Mouse (Mus musculus): ENCODE data around the gene Tgif2. TPM values are rescaled to one million over a fixed set of nuclear protein-coding genes. Genes with fewer than 3 reads are reported as not detected.
"Not testable (repeated sequence)": the region's sequence is repeated elsewhere in the genome, so short reads cannot be mapped to it uniquely, and the experiment has no call there.

Gene Tgif2
- total RNA-seq, 2 experiments from 2014 or later = 0.77 to 1.4 TPM

- H3K27ac ChIP-seq = no peak overlapping the region
- no peak overlapping the region for H3K4me3 ChIP-seq
- no peak for TF ChIP-seq CTCF (conservative IDR thresholded peaks at IDR 0.05)
- no peak for DNase-seq (ENCODE audit: low spot score in 2 of 2)
These were observed 48.7 kb downstream of the Tgif2 start for GRCm38 (mm10) chr2:156888490-156888889.

DNA sequence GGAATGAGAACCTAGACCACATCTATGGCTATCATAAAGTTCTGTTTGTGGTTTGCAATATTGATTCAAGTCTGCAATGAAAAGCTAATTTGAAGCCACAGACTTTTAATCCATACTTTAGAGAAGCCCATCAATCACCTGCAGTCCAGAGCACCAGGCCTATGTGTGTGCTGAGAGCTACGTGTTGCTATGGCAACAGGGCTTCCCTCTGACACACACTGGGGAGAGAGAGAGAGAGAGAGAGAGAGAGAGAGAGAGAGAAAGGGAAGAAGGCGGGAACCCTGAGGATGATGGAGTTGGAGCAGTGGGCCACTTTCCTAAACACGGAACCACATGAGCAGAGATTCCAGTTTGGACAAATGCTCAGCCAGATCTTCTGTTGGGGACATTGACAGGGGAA is 52.4 kb downstream of the Tgif2 start:
- Histone ChIP-seq H3K27ac (no peak overlapping the region), H3K4me3 (no peak overlapping the region)
- no peak for DNase-seq (ENCODE audit: low spot score in 2 of 2)
- no peak for TF ChIP-seq CTCF (conservative IDR thresholded peaks at IDR 0.05)

- no peak overlapping the region for H3K27ac ChIP-seq
- H3K4me3 ChIP-seq = no peak overlapping the region
- DNase-seq (ENCODE audit: low spot score in 2 of 2) = no peak
- TF ChIP-seq CTCF (conservative IDR thresholded peaks at IDR 0.05) = no peak
These were observed 53.0 kb downstream of the Tgif2 start for GRCm38 (mm10) chr2:156892821-156893220.

- no peak for TF ChIP-seq CTCF (conservative IDR thresholded peaks at IDR 0.05)
- H3K4me3 ChIP-seq = no peak overlapping the region
- no peak overlapping the region for H3K27ac ChIP-seq
- DNase-seq (ENCODE audit: low spot score in 2 of 2) = no peak
These were observed 54.9 kb downstream of the Tgif2 start for GRCm38 (mm10) chr2:156894496-156895265.

- Histone ChIP-seq H3K4me3 (no peak overlapping the region), H3K27ac (peak overlapping the region; percentile 86; the same call in 1 of the 2 replicates)
- TF ChIP-seq CTCF (conservative IDR thresholded peaks at IDR 0.05) = no peak
- DNase-seq (ENCODE audit: low spot score in 2 of 2) = no peak
These were observed 56.6 kb downstream of the Tgif2 start for GRCm38 (mm10) chr2:156896384-156896914.

DNA sequence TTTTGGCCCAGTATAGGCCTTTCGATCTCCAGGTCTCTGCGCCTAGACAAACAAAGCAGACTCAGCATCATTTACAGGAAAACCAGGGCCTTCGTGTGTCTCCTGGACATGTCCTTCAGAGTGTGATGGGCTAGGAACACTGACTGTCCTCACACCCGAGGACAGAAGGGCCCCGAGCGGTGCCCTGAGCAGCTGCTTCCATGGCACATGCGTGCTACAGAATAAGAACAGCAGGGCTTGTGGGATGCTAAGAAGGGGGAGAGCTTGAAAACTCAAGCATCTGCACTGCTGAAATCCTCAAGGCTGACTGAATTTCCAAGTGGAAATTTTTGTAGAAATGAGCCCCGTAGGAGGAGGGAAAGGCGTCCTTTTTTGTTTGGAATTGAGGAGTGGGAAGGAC is 57.2 kb downstream of the Tgif2 start:
- peak overlapping the region; percentile 86 for H3K27ac ChIP-seq
- no peak overlapping the region for H3K4me3 ChIP-seq
- no peak for TF ChIP-seq CTCF (conservative IDR thresholded peaks at IDR 0.05)
- DNase-seq (ENCODE audit: low spot score in 2 of 2) = peak; percentile 23 to 44

- no peak for TF ChIP-seq CTCF (conservative IDR thresholded peaks at IDR 0.05)
- no peak for DNase-seq (ENCODE audit: low spot score in 2 of 2)
- Histone ChIP-seq H3K4me3 (no peak overlapping the region), H3K27ac (peak overlapping the region; percentile 86; the same call in 1 of the 2 replicates)
These were observed 58.6 kb downstream of the Tgif2 start for GRCm38 (mm10) chr2:156898374-156898773.

DNA sequence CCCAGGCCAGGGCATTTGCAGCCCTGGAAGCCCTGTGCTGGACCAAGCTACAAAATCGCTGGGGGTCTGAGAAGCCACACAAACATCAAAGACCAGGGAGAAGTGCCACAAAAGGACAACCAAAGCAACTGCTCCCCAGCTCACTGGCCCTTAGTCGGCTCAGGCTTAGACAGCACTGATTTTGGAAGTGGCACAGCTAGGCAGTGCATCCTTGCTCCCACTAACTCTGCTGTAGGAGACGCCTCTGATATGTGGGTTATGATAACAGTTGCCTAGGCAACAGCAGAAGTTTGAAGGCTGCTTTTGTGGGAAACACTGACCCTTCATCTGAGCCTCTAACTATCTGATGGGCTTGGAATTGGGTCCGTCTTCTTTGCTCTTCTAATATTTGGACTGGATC is 59.4 kb downstream of the Tgif2 start:
- Histone ChIP-seq H3K27ac (peak overlapping the region; percentile 18; the same call in 1 of the 2 replicates), H3K4me3 (no peak overlapping the region)
- no peak for TF ChIP-seq CTCF (conservative IDR thresholded peaks at IDR 0.05)
- DNase-seq (ENCODE audit: low spot score in 2 of 2) = no peak

DNA sequence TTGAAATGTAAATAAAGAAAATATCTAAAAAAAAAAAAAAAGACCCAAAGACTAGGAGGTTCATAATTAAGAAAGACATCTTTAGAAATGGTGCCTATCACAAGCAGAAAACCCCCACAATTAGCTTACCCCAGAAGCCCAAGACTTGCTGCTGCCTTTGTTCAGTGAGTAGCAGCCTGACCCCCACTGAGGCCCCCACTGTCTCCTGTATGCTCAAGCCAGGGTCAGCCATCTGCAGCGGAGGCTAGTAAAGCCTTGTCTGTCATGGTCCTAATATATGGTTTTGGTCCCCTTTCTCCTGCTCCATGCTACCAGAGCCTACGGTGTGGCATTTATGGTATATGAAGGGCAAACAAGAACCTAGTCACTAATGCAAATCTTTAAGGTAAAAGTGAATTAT is 61.5 kb downstream of the Tgif2 start:
- Histone ChIP-seq H3K27ac (no peak overlapping the region), H3K4me3 (no peak overlapping the region)
- no peak for TF ChIP-seq CTCF (conservative IDR thresholded peaks at IDR 0.05)

DNA sequence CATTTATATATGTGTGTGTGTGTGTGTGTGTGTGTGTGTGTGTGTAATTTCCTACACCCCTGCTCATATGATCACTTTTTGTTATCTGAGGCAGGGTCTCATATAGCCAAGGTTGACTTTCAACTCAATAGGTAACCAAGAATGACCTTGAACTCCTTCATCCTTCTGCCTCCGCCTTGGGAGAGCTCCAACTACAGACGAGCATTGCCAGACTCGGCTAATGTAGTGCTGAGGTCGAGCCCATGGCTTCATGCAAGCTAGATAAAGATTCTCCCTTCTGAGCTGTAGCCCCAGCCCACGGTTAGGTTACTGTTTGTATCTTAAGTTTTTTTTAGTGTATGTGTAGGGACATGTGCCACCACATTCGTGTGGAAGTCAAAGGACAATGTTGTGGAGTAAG is 62.1 kb downstream of the Tgif2 start:
- TF ChIP-seq CTCF (conservative IDR thresholded peaks at IDR 0.05) = no peak
- DNase-seq (ENCODE audit: low spot score in 2 of 2) = no peak
- H3K4me3 ChIP-seq = no peak overlapping the region
- H3K27ac ChIP-seq = no peak overlapping the region

More for the DNA sequence above, 61.5 kb downstream of the Tgif2 start:
- no peak for DNase-seq (ENCODE audit: low spot score in 2 of 2)

DNA sequence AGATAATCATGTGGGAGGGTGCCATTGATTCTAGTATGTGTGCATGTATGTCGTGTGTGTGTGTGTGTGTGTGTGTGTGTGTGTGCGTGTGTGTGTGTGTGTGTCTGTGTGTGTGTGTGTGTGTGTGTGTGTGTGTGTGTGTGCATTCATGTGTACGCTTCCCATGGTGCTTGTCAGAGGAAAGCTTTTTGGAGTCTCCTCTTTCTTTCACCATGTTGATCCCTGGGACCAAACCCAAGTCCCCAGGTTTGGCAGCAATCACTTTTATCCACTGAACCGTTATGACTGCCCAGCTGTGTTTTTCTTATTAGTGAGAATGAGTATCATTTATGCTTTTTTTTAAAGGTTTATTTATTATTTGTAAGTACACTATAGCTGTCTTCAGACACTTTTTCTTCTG is 62.6 kb downstream of the Tgif2 start:
- not testable (repeated sequence) for H3K4me3 ChIP-seq, H3K27ac ChIP-seq

DNA sequence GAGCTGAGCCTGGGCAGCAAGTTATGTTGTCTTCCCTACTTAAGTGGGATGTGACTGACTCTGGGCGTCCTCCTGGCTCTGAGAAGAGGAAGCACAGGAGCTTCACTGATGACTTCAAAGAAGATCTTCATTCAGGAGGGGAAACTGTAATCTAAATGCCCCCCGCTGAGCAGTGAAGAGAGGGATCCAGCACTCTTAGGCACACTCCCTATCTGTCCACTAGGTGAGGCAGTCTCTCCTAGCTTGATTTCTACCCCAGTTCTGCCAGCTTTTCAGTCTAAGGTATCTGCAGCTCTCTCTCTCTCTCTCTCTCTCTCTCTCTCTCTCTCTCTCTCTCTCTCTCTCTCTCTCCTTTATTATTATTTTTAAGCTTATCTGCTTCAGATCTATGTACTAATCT is 63.6 kb downstream of the Tgif2 start:
- no peak for DNase-seq (ENCODE audit: low spot score in 2 of 2)
- TF ChIP-seq CTCF (conservative IDR thresholded peaks at IDR 0.05) = peak; percentile 67
- no peak overlapping the region for H3K4me3 ChIP-seq

More for the DNA sequence above, 62.6 kb downstream of the Tgif2 start:
- DNase-seq (ENCODE audit: low spot score in 2 of 2) = not testable (repeated sequence)

More for the DNA sequence above, 63.6 kb downstream of the Tgif2 start:
- H3K27ac ChIP-seq = no peak overlapping the region

Other genes starting within 250 kb of the Tgif2 start
- gene Dlgap4, start 226.3 kb upstream of the Tgif2 start, total RNA-seq (2021) = 100 to 1,000 TPM; 194 to 198 TPM
- gene Myl9, start 64.6 kb upstream of the Tgif2 start, total RNA-seq (2021) = 10 to 100 TPM; 14.3 to 18.6 TPM
- gene 4930518I15Rik, start 17.9 kb downstream of the Tgif2 start, total RNA-seq (2021) = 1 to 10 TPM; 3.4 to 4.7 TPM
- 10 to 100 TPM; 89.3 to 92.1 TPM for gene Rab5if, start 23.1 kb downstream of the Tgif2 start, total RNA-seq (2021)
- gene Sla2, start 47.2 kb downstream of the Tgif2 start, total RNA-seq (2021) = under 1 TPM; 0.31 to 0.34 TPM
- gene Ndrg3, start 152.0 kb downstream of the Tgif2 start, total RNA-seq (2021) = 100 to 1,000 TPM; 416 to 430 TPM
- gene Dsn1, start 167.1 kb downstream of the Tgif2 start, total RNA-seq (2021) = 1 to 10 TPM; 2.8 to 3.7 TPM
- gene Soga1, start 239.2 kb downstream of the Tgif2 start, total RNA-seq (2021) = 10 to 100 TPM; 31.4 to 36.3 TPM
- gene Tldc2, start 247.0 kb downstream of the Tgif2 start, total RNA-seq (2021) = not detected